ENCODE assay signal across 21 mouse cellular contexts in the genomic region with DNA sequence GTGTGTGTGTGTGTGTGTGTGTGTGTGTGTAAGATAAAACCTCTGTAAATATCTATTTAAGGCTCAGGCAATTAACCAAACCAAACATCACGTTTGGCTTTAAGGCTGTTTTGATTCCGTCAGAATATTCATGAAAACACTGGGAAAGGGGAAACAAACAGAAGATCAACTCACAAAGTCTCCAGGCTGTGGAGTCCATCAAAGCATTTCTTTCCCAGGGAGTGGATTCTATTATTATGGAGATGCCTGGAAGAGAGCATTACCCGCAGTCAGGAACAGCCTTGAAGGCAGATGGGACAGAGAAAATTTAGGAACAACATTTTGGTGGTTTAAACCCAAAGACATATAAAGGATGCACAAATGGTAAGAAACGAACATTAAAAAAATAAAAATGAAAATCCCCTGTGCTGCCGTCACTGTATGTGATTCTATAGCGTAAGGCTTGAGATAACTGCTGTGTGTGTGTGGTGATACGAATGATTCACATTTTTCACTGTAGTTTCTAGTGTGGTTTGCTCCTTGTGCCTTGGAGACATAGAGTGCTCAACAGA.
"Had no signal": no experiment of that assay in that cellular context is flagged by ENCODE, and none has a peak within 500 bp of the region (broad histone marks: within the 10 kb centered on the region; RNA-seq: fewer than 3 reads in every experiment).

No protein-coding gene starts in this region.

- H3K27me3 ChIP-seq: lung, embryonic 15.5 days; neural tube, embryonic 12.5 days; neural tube, embryonic 15.5 days; stomach, embryonic 15.5 days had no signal

- H3K9me3 ChIP-seq: limb, embryonic 12.5 days; limb, embryonic 15.5 days; lung, embryonic 15.5 days; megakaryocyte, embryonic 14.5 days; neural tube, embryonic 12.5 days; neural tube, embryonic 15.5 days; stomach, embryonic 15.5 days had no signal

- H3K27ac ChIP-seq: limb, embryonic 12.5 days; limb, embryonic 15.5 days; liver, embryonic 14.5 days; lung, embryonic 15.5 days; neural tube, embryonic 12.5 days; neural tube, embryonic 15.5 days; stomach, embryonic 15.5 days had no signal

- H3K9ac ChIP-seq: limb, embryonic 12.5 days; limb, embryonic 15.5 days; liver, embryonic 14.5 days; lung, embryonic 15.5 days; neural tube, embryonic 12.5 days; neural tube, embryonic 15.5 days; stomach, embryonic 15.5 days had no signal

- H3K4me3 ChIP-seq: limb, embryonic 12.5 days; limb, embryonic 15.5 days; lung, embryonic 15.5 days; megakaryocyte, embryonic 14.5 days; neural tube, embryonic 12.5 days; neural tube, embryonic 15.5 days; stomach, embryonic 15.5 days had no signal

- DNase-seq: kidney, adult 18-20 months; kidney, adult 9 months; kidney, postnatal 14 days; kidney, postnatal 4 days; left cerebral cortex, postnatal 4 days; lung, adult 18-20 months; lung, postnatal 10 days; lung, postnatal 36 days; retina, postnatal 1 day; right cerebral cortex, postnatal 25 days; spleen, adult 18-20 months; thymus, postnatal 25 days had no signal

- H3K4me1 ChIP-seq: stomach, embryonic 15.5 days had no signal

- H3K4me2 ChIP-seq: limb, embryonic 12.5 days; limb, embryonic 15.5 days; liver, embryonic 11.5 days; lung, embryonic 15.5 days; neural tube, embryonic 12.5 days; neural tube, embryonic 15.5 days; stomach, embryonic 15.5 days had no signal

- H3K36me3 ChIP-seq: limb, embryonic 12.5 days; limb, embryonic 15.5 days; lung, embryonic 15.5 days; neural tube, embryonic 12.5 days; neural tube, embryonic 15.5 days; stomach, embryonic 15.5 days had no signal
